Mouse (Mus musculus) retina, embryonic 14.5 days (tissue): ENCODE measurements around the gene Gm8453.
"Not testable (repeated sequence)": the region's sequence is repeated elsewhere in the genome, so short reads cannot be mapped to it uniquely, and the experiment has no call there.

Experiments
- DNase-seq: peaks from one replicate; pipeline ENCODE4 v3.0.0-alpha.2; 2015; ENCODE audit warnings: low spot score

The Gm8453 gene

DNA sequence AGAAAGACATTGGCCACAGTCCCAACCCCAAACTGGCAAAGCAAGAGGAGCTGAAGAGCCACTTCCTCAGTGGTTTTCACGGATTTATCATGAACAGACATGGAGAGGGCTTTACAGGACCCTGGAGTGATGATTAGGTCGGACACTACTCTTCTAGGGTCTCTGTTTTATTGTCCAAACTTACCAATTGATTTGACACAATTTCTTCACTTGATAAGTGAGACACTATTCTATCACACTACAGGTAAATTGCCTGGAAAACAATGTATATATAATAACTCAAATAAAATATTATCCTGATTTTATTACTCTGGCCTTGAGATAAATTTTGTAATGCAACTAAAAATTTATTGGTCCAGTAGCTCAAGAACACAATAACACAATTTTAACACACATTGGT is at the start of gene Gm8453:
TSS of gene Gm8453 (minus strand) at position 101 of the 400 bp plus-strand sequence.
- not testable (repeated sequence) for DNase-seq

- not testable (repeated sequence) for DNase-seq
Observed at GRCm38 (mm10) chr7:22201164-22201563, 28.1 kb downstream of the Gm8453 start, which contains the start of gene Gm8653. Gm8653 (minus strand) TSS chr7:22201264.

DNA sequence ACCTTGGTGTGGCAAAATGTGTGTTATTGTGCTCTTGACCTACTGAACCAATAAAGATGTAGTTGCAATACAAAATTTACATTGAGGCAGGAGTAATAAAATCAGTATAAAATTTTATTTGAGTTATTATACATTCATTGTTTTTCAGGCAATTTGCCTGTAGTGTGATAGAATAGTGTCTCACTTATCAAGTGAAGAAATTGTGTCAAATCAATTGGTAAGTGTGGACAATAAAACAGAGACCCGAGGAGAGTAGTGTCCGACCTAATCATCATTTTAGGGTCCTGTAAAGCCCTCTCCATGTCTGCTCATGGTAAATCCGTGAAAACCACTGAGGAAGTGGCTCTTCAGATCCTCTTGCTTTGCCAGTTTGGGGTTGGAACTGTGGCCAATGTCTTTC is 40.2 kb downstream of the Gm8453 start, which contains the start of gene Vmn1r143:
TSS of gene Vmn1r143 (plus strand) at position 301 of the 400 bp plus-strand sequence.
- not testable (repeated sequence) for DNase-seq
